Mouse (Mus musculus) forebrain, embryonic 12.5 days (tissue): ENCODE measurements at regions not wholly inside any gene's neighbourhood (a gene's known extent, or its start where the extent isn't known, plus 50 kb on each side); places are given as distances from the start of the nearest gene placed in this dataset.
"Not testable (repeated sequence)": the region's sequence is repeated elsewhere in the genome, so short reads cannot be mapped to it uniquely, and the experiment has no call there.

Source experiments
- ATAC-seq: fragments of 200-750 bp; cut with Nextera tagmentation; 2 replicates; pipeline ENCODE4 v1.8.0; 2017; ENCODE audit warnings: moderate TSS enrichment; ENCODE audit not compliant: low FRiP score
- H3K27ac ChIP-seq: fragments of 300-500 bp; sonication (generic); 2 replicates; pipeline ENCODE4 v1.5.1; 2016; ENCODE audit warnings: mild to moderate bottlenecking
- H3K27me3 ChIP-seq: fragments of 300-500 bp; sonication (generic); 2 replicates; pipeline ENCODE4 v1.6.1; 2016; ENCODE audit warnings: mild to moderate bottlenecking
- H3K36me3 ChIP-seq: fragments of 300-500 bp; sonication (generic); replicated peaks from 2 replicates; pipeline ENCODE4 v1.6.1; 2016; ENCODE audit warnings: mild to moderate bottlenecking
- H3K4me1 ChIP-seq: fragments of 300-500 bp; sonication (generic); 2 replicates; pipeline ENCODE4 v1.6.1; 2016
- H3K4me2 ChIP-seq: fragments of 300-500 bp; sonication (generic); 2 replicates; pipeline ENCODE4 v1.6.1; 2016; ENCODE audit warnings: mild to moderate bottlenecking, moderate library complexity
- H3K4me3 ChIP-seq: fragments of 300-500 bp; sonication (generic); replicated peaks from 2 replicates; pipeline ENCODE4 v1.5.1; 2016; ENCODE audit warnings: mild to moderate bottlenecking
- H3K9ac ChIP-seq: fragments of 300-500 bp; sonication (generic); 2 replicates; pipeline ENCODE4 v1.6.1; 2016; ENCODE audit warnings: mild to moderate bottlenecking
- H3K9me3 ChIP-seq: fragments of 300-500 bp; sonication (generic); 2 replicates; pipeline ENCODE4 v1.6.1; 2016
- WGBS: fragments of 180-500 bp; shearing (Covaris S2); methylation state at CpG from one replicate; pipeline ENCODE4 v1.1.7; 2016; 5-methylcytosine and 5-hydroxymethylcytosine counted together

DNA sequence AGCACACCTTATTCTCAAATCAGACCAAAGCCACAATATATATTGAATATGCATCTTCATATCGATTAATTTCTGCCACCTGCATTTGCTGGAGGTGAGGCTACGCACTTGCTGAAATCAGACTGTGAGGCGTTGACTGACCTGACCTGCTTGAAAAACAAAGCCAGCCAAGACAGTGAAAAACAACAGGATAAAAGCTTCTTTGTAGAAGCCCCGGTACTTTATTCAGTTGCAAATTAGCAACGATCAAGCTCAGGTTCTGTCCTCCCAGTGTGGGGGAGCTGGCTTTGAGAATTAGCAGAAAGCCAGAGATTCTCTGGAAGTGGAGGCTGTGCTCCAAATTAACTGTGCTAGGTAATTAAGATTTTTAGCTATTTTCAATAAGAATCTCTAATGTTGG lies 100.6 kb downstream of the Vmn2r79 start:
- Histone ChIP-seq H3K9ac (no peak overlapping the region), H3K27ac (no peak overlapping the region), H3K4me1 (no peaks in the 10 kb centered on the region), H3K4me3 (no peak overlapping the region), H3K9me3 (no peaks in the 10 kb centered on the region), H3K36me3 (no peaks in the 10 kb centered on the region), H3K27me3 (no peaks in the 10 kb centered on the region), H3K4me2 (no peak overlapping the region)
- no peak for ATAC-seq
- 55% methylated on average over 5 of the region's 5 CpGs for WGBS

DNA sequence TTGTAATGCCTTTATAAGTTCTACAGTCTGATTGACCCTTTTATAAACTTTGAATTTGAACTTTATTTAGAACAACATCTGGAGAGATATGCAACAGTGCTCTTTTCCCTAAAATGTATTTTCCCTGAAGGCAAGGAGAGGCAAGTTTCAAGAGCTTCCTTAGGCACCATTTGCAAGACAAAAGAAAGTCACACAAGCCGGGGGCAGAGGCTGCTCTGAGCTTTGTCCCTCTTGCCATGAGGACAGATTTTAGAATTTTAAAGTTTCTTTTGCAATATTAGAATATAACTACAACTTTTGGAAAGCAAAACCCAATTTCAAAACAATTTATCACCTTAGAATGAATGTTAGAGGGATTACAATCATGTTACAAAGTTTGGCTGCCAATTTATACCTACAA lies 103.7 kb downstream of the Vmn2r79 start:
- not testable (repeated sequence) for ATAC-seq, H3K9ac ChIP-seq, H3K4me1 ChIP-seq, H3K4me2 ChIP-seq, H3K36me3 ChIP-seq, H3K27me3 ChIP-seq, H3K9me3 ChIP-seq, H3K4me3 ChIP-seq, H3K27ac ChIP-seq
- WGBS = 47% methylated on average over 1 of the region's 1 CpGs

DNA sequence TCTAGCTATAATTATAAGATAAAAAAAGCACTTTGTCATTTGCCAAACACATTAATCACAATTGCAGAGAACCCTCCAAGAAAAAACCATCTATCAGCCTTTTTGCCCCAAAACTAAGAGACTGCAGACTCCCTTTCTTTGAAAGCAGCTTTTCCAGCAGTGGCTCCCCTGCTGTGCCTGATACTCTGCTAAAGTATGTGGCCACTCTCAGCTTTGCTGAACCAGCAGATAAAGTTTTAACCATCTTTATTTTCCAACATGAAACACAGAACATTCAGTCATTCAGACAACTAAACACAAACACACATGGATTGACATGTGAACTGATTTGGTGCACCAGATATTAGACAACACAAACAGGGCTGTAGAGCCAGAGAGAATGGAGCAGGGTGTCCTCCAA lies 104.5 kb downstream of the Vmn2r79 start:
- not testable (repeated sequence) for H3K27ac ChIP-seq, H3K9ac ChIP-seq, H3K27me3 ChIP-seq, H3K4me1 ChIP-seq, H3K36me3 ChIP-seq, H3K4me3 ChIP-seq, H3K4me2 ChIP-seq, ATAC-seq, H3K9me3 ChIP-seq

DNA sequence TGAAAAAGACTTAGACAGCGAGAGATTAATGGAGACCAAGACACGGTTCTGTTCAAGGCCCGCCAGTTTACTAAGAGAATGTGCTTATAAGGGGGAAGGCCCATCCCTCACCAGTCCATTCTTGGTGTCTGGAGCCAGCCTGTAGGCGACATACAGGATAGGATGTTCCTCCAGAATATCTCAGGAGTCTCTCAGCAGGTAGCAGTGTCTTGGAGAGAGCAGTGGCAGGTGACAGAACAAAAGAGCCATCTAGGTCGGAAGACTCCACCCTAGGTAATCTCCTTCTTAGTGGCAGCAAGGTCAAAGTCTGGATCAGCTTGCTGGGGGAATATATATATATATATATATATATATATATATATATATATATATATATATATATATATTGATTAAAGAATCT lies 105.4 kb downstream of the Vmn2r79 start:
- H3K4me1 ChIP-seq, H3K4me2 ChIP-seq, H3K27me3 ChIP-seq, H3K9ac ChIP-seq, H3K4me3 ChIP-seq, H3K36me3 ChIP-seq, H3K27ac ChIP-seq, ATAC-seq, H3K9me3 ChIP-seq: not testable (repeated sequence)
- WGBS = 88% methylated on average over 5 of the region's 5 CpGs

DNA sequence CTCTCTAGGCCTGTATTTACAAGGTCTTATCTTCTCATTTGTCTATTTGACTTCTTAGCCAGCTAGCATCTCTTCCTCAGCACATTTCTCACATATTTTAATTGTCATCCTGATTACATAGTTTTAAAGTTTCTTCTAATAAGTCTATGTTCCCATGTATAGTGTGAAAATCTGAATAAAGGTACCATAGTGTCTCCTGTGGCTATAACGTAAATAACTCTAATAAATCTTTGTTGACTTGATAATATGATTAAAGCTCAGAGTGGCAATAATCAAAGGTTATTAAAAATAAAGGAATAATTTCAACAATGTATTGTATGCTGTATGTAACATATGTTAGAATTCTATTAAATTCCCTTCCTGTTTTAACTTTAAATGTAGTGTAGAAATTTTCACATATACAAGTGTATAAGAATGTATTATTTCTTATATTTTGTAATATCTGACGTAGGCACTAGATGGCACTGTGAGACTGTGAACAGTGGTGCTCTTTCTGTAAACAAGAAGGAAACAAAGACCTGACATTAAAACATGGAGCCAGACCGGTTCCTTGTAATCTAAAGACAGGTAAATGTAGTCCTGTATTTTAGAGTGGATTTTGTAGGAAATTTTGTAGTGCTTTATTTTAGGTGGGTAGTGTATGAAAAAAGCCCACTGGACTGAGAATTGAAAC lies 114.5 kb downstream of the Vmn2r79 start:
- H3K36me3 ChIP-seq = no peaks in the 10 kb centered on the region
- no peaks in the 10 kb centered on the region for H3K27me3 ChIP-seq
- no peak overlapping the region for H3K4me3 ChIP-seq
- ATAC-seq = peak; percentile 80
- no peak overlapping the region for H3K9ac ChIP-seq
- H3K9me3 ChIP-seq = no peaks in the 10 kb centered on the region
- H3K27ac ChIP-seq = no peak overlapping the region
- no peaks in the 10 kb centered on the region for H3K4me1 ChIP-seq
- 31% methylated on average over 3 of the region's 3 CpGs for whole genome bisulfite sequencing
- peak overlapping the region; percentile 19; the same call in 1 of the 2 replicates for H3K4me2 ChIP-seq

DNA sequence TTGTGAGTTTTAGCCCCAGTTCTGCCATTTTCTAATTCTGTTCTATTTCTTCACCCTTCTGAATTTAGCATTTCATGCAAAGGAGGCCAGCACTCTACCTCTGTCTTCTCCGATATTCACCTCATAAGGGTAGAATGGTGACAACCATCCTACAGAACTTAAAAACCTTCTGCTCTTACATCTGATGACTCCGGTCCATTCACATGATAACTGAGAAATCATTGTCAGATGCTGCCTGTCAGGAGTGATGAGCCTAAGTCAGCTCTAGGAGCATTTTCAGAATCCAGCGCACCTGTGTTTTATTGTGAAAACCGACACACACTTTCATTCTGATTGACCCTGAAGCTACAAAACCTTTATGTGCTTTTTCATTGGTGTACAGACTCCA lies 115.1 kb downstream of the Vmn2r79 start:
- peak; percentile 31; the same call in 1 of the 2 replicates for ATAC-seq
- H3K4me1 ChIP-seq = no peaks in the 10 kb centered on the region
- H3K27me3 ChIP-seq = no peaks in the 10 kb centered on the region
- H3K4me2 ChIP-seq = peak overlapping the region; percentile 19; the same call in 1 of the 2 replicates
- no peaks in the 10 kb centered on the region for H3K36me3 ChIP-seq
- no peaks in the 10 kb centered on the region for H3K9me3 ChIP-seq
- no peak overlapping the region for H3K9ac ChIP-seq
- 73% methylated on average over 4 of the region's 4 CpGs for WGBS
- H3K27ac ChIP-seq = no peak overlapping the region
- H3K4me3 ChIP-seq = no peak overlapping the region

DNA sequence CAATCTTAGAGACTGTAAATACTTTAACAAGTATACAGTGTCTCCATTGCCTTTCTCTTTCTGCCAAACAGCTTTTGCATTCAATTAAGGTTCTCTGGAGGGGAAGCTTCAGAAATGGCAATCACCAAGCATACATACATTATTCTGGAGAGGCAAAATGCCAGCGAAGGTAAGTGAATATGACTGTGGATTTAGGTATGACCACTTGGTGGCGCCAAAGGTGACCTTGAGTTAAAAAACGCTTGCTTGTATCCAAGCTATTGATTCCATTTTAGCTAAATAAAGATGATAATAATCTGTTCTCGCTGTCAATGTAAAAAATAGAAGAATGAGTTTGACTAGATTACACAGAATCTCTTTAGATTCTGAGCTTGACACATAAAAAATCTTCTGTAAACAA lies 117.7 kb downstream of the Vmn2r79 start:
- H3K36me3 ChIP-seq = no peaks in the 10 kb centered on the region

DNA sequence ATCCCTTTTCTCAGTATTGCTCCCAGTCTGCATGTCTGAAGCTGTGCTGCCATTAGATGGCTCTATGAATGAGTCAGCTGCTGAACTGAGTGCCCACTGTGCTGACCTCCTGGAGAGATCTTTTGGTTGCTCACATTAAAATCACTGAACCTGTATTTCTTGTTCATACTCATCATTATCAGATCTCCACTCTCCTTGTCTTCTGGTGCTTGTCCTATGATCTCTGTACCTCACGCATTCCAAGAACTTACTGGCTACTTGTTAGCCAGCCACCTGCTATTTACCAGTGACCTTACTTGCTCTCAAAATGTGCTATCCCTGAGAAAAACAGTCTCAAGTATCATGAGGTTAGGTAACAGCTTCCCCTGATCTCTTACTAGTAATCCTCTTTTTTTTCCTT lies 123.4 kb upstream of the Nox4 start:
- Histone ChIP-seq H3K4me2 (no peak overlapping the region), H3K9ac (no peak overlapping the region), H3K36me3 (no peaks in the 10 kb centered on the region), H3K27me3 (no peaks in the 10 kb centered on the region), H3K4me3 (no peak overlapping the region), H3K27ac (no peak overlapping the region), H3K9me3 (no peaks in the 10 kb centered on the region), H3K4me1 (no peaks in the 10 kb centered on the region)
- 84% methylated on average over 1 of the region's 1 CpGs for WGBS
- no peak for ATAC-seq

More for the DNA sequence above, 117.7 kb downstream of the Vmn2r79 start:
- no peak overlapping the region for H3K9ac ChIP-seq
- 3% methylated on average over 4 of the region's 4 CpGs for WGBS
- no peaks in the 10 kb centered on the region for H3K4me1 ChIP-seq
- 0 out of 2 replicates have a peak, but pooled peaks have one; percentile 10 for ATAC-seq
- H3K27ac ChIP-seq = no peak overlapping the region
- no peak overlapping the region for H3K4me2 ChIP-seq
- H3K4me3 ChIP-seq = no peak overlapping the region
- H3K9me3 ChIP-seq = no peaks in the 10 kb centered on the region
- no peaks in the 10 kb centered on the region for H3K27me3 ChIP-seq

DNA sequence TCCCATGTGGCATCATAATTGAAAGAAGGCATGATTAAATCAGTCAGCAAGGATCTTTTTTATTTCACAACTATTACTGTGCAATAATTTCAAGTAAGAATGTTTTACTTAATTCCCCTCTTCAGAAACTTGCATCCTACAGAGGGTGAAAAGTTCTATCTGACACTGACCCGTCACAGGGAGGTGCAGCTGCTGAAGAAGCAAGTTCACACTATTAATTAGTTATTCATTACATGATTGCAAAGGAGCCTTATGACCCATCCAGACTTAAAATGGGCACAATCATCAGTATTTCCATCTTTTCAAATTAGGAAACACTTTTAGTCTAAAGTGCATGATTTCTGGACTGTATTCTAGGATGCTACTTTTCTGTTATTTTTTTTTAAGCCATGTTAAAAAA lies 100.0 kb upstream of the Nox4 start:
- Histone ChIP-seq H3K36me3 (no peaks in the 10 kb centered on the region), H3K4me2 (no peak overlapping the region), H3K27me3 (no peaks in the 10 kb centered on the region), H3K9me3 (no peaks in the 10 kb centered on the region), H3K4me1 (no peaks in the 10 kb centered on the region), H3K27ac (no peak overlapping the region), H3K4me3 (no peak overlapping the region), H3K9ac (no peak overlapping the region)
- no peak for ATAC-seq
- WGBS = 82% methylated on average over 1 of the region's 1 CpGs

DNA sequence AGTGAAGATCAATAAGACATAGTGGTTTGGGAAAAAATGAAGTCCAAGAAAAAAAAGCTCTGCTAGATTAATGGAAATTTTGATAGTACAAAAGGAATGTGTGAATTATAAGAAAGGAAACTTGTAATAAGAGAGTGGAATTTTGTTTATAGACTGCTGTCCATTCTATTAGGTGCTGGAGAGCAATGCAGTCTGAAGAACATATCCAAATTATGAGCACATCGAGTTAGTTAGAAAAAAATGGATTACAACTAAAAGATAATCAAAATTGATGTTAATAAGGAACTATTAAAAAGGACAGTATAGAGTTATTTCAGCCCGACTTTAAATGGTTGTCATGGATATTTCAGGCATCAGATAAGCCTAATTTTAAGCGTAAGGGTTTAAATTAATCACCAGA lies 98.2 kb upstream of the Nox4 start:
- Histone ChIP-seq H3K4me1 (no peaks in the 10 kb centered on the region), H3K36me3 (no peaks in the 10 kb centered on the region), H3K4me3 (no peak overlapping the region), H3K27ac (no peak overlapping the region), H3K9me3 (no peaks in the 10 kb centered on the region), H3K4me2 (no peak overlapping the region), H3K9ac (no peak overlapping the region), H3K27me3 (no peaks in the 10 kb centered on the region)
- no peak for ATAC-seq
- WGBS = 78% methylated on average over 3 of the region's 3 CpGs

DNA sequence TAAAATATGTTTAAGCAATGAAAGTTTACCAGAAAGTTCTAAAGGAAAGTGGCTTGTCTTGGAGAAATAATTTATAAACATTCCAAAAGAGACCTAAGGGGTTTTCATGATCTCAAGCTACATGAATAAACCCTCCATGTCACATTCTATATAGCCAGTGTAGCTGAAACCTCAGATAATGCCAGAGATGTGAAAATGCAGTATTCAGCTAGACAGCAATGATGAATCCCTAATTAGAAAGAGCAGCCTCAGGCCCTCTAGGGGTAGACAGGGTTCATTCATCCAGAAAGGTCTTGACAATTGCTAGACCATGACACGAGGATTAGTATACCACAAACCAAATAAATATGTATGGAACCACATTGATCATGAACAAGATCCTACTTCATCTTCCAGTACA lies 97.2 kb upstream of the Nox4 start:
- Histone ChIP-seq H3K4me2 (no peak overlapping the region), H3K9ac (no peak overlapping the region), H3K36me3 (no peaks in the 10 kb centered on the region), H3K4me3 (no peak overlapping the region), H3K4me1 (no peaks in the 10 kb centered on the region), H3K9me3 (no peaks in the 10 kb centered on the region), H3K27me3 (no peaks in the 10 kb centered on the region), H3K27ac (no peak overlapping the region)
- no peak for ATAC-seq
- WGBS = 53% methylated on average over 1 of the region's 1 CpGs

DNA sequence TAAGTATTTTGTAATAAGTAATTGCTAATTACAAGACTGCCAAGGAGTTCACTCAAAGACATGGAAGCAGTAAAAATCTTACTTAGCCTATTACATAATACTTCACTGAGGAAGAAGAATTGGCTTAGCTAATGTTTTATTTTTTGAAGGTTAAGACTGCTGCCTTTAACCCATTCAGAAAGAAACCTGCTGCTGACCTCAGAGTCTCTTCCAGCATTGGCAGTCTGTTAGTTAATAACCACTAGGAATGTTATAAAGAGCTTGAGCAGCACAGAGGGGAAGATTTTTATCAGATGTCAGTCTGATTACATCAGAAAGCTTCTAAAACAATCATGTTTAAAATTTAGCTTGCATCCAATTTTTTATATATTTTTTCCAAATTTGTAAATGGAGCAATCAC lies 94.9 kb upstream of the Nox4 start:
- ATAC-seq = no peak
- Histone ChIP-seq H3K4me2 (no peak overlapping the region), H3K4me3 (no peak overlapping the region), H3K9me3 (no peaks in the 10 kb centered on the region), H3K4me1 (no peaks in the 10 kb centered on the region), H3K27me3 (no peaks in the 10 kb centered on the region), H3K9ac (no peak overlapping the region), H3K27ac (no peak overlapping the region), H3K36me3 (no peaks in the 10 kb centered on the region)

DNA sequence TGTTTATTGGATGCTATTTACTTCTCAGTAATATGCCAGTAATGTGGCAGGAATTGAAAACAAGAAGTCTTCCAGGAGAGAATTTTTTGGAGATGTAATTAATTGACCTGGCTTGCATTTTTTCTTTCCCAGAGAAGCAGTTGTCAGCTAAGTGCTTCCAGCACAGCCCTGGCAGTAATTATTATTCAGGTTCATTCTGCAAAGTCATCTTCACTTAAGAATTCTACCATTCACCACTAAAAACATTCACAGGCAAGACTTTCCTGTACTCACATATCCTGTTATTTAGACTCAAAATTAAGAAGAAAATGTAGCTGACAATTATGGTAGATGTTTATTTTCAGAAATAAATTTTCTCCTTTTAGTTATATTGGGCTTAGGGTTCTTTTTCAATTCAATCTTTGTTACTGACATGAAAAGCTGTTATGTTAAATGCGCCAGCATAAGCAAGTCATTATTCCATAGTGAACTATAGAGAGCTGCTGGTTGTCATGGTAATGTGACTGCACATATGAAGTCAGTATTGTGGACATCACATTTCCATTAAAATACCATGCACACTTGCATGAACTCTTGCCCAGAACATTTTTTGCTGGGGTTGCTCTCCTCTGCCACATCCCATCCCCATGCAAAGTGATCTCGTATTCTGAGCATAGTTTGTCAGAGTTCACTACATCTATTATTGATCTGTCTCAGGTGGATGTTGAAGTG lies 59.3 kb upstream of the Nox4 start:
- H3K9me3 ChIP-seq = no peaks in the 10 kb centered on the region
- H3K27ac ChIP-seq = no peak overlapping the region
- H3K36me3 ChIP-seq = no peaks in the 10 kb centered on the region
- ATAC-seq = peak; percentile 84
- no peaks in the 10 kb centered on the region for H3K27me3 ChIP-seq
- no peak overlapping the region for H3K4me3 ChIP-seq
- H3K4me2 ChIP-seq = no peak overlapping the region
- peaks cover 3% of the 10 kb centered on the region for H3K4me1 ChIP-seq
- WGBS = 24% methylated on average over 2 of the region's 2 CpGs
- no peak overlapping the region for H3K9ac ChIP-seq
